Mouse (Mus musculus) brain, embryonic 14.5 days (tissue): Measurements from ENCODE around the gene 9130213A22Rik.

Experiments used
- CTCF ChIP-seq: fragments of 200-500 bp; IDR thresholded peaks from 2 replicates; pipeline ENCODE4 v1.5.1; 2012; ENCODE audit warnings: inconsistent platforms, mild to moderate bottlenecking, moderate library complexity, borderline replicate concordance; ENCODE audit not compliant: insufficient read depth, insufficient read length; ENCODE audit errors: extremely low read depth
- POLR2A ChIP-seq: fragments of 200-500 bp; IDR thresholded peaks from 2 replicates; pipeline ENCODE4 v1.6.1; 2012; ENCODE audit warnings: mild to moderate bottlenecking, inconsistent platforms, borderline replicate concordance; ENCODE audit not compliant: poor library complexity, insufficient read depth, insufficient read length, severe bottlenecking; ENCODE audit errors: extremely low read depth

DNA sequence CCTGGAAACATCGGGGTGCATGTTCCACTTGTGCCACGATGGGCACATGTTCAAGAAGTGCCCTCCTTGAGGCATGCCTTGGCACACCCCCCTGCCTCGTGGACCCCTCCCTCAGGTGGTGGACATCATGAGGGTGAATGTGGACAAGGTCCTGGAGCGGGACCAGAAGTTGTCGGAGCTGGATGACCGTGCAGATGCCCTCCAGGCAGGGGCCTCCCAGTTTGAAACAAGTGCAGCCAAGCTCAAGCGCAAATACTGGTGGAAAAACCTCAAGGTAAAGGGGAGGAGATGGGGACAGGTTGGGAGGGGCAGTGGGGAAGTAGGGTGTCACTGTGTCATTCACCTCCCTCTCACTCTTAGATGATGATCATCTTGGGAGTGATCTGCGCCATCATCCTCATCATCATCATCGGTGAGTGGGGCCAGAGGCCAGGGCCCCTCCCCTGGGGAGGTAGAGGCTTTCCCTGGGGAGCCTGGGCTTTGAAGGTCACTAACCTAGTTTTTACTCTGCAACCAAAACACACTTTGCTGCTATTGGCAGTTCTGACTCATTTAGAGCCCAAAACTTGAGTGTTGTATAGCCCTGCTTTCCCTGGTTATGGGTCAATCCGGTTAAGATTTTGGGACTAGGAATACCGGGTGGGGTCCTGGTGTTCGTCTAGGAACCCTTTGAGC lies 32.6 kb downstream of the 9130213A22Rik start:
- TF ChIP-seq CTCF (no peak), POLR2A (no peak)
